16 mouse cellular contexts compared by ENCODE assay signal in genomic region chr14:59942199-59942598, GRCm38 (mm10).
DNase-seq lines count a peak whose midpoint lies in the region; ATAC-seq and TF ChIP-seq lines count a peak whose summit lies in the region.
"Had no signal": no experiment of that assay in that cellular context is flagged by ENCODE, and none has a peak within 500 bp of the region (broad histone marks: within the 10 kb centered on the region; RNA-seq: fewer than 3 reads in every experiment).

No protein-coding gene starts in this region.

- no peaks in the 10 kb centered on the region for H3K9me3 ChIP-seq in lung, postnatal 0 days (ENCODE audit: low read length)
- H3K9me3 ChIP-seq in midbrain, embryonic 11.5 days (ENCODE audit: control insufficient read depth, low read length): no peaks in the 10 kb centered on the region
- H3K9me3 ChIP-seq: G1E; hindbrain, embryonic 13.5 days; liver, embryonic 12.5 days had no signal

- intact Hi-C loops in heart, postnatal 36 days (cut with DNase I): loop anchor here (5.0 kb wide), 1 partner anchor 315 kb away; the partner anchor contains the start of gene Shisa2

- H3K27me3 ChIP-seq in lung, postnatal 0 days (replicated peaks; ENCODE audit: insufficient read depth, low read length): no peaks in the 10 kb centered on the region
- peaks cover 2% of the 10 kb centered on the region; the same call in 1 of the 2 replicates for H3K27me3 ChIP-seq in midbrain, embryonic 11.5 days (ENCODE audit: control insufficient read depth, insufficient read depth, low read length)
- H3K27me3 ChIP-seq: liver, embryonic 12.5 days had no signal

- H3K27ac ChIP-seq in lung, postnatal 0 days (ENCODE audit: low read length): no peak overlapping the region
- H3K27ac ChIP-seq in midbrain, embryonic 11.5 days (ENCODE audit: low read depth, low read length): no peak overlapping the region
- H3K27ac ChIP-seq: hindbrain, embryonic 13.5 days; liver, embryonic 12.5 days had no signal

- no peak overlapping the region for H3K4me2 ChIP-seq in lung, postnatal 0 days (replicated peaks; ENCODE audit: low read depth, low read length)
- H3K4me2 ChIP-seq in midbrain, embryonic 11.5 days: no peak overlapping the region
- H3K4me2 ChIP-seq: hindbrain, embryonic 13.5 days; liver, embryonic 12.5 days had no signal

- H3K36me3 ChIP-seq in lung, postnatal 0 days (ENCODE audit: insufficient read depth, low read length): no peaks in the 10 kb centered on the region
- no peaks in the 10 kb centered on the region for H3K36me3 ChIP-seq in midbrain, embryonic 11.5 days (ENCODE audit: control insufficient read depth, insufficient read depth, low read length)
- H3K36me3 ChIP-seq: G1E; hindbrain, embryonic 13.5 days; liver, embryonic 12.5 days had no signal

- peak; percentile 3 to 13 for DNase-seq in adrenal gland, postnatal 36 days
- DNase-seq in adrenal gland, adult 18-20 months (ENCODE audit: low spot score in 2 of 2): no peak
- peak; percentile 2 to 8 for DNase-seq in heart, adult 18-20 months
- DNase-seq in heart, postnatal 36 days: no peak
- peak; percentile 10 for DNase-seq in lung, postnatal 0 days (ENCODE audit: low spot score)
- DNase-seq in lung, adult 18-20 months: no peak
- DNase-seq in midbrain, embryonic 11.5 days (ENCODE audit: low spot score, missing footprints): no peak
- no peak for DNase-seq in right cerebral cortex, postnatal 14 days
- DNase-seq: cerebellum, adult 9-11 months; forebrain, postnatal 0 days; kidney, adult 8-10 months; thymus, adult 2 months had no signal

- TF ChIP-seq EP300 in lung, postnatal 0 days (IDR thresholded peaks at IDR 0.05): no peak

- H3K9ac ChIP-seq in lung, postnatal 0 days (replicated peaks; ENCODE audit: low read depth): no peak overlapping the region
- H3K9ac ChIP-seq in midbrain, embryonic 11.5 days (ENCODE audit: low read length): no peak overlapping the region
- H3K9ac ChIP-seq: forebrain, postnatal 0 days; hindbrain, embryonic 13.5 days; liver, embryonic 12.5 days had no signal

- no peak for ATAC-seq in lung, postnatal 0 days
- no peak for ATAC-seq in midbrain, embryonic 11.5 days (ENCODE audit: low FRiP score)
- ATAC-seq: inflammation-experienced regulatory T-cells, adult 6 months; liver, embryonic 12.5 days had no signal

- 32% methylated on average over 2 of the region's 2 CpGs for WGBS in lung, postnatal 0 days
- 67% methylated on average over 2 of the region's 2 CpGs for WGBS in midbrain, embryonic 11.5 days

- H3K4me3 ChIP-seq in lung, postnatal 0 days (ENCODE audit: low read depth, low read length): no peak overlapping the region
- no peak overlapping the region for H3K4me3 ChIP-seq in midbrain, embryonic 11.5 days (ENCODE audit: low read depth, low read length)
- H3K4me3 ChIP-seq: hindbrain, embryonic 13.5 days; liver, embryonic 12.5 days had no signal

- TF ChIP-seq CTCF in lung, postnatal 0 days (IDR thresholded peaks at IDR 0.05): no peak

- no peaks in the 10 kb centered on the region for H3K4me1 ChIP-seq in lung, postnatal 0 days (ENCODE audit: insufficient read depth, low read depth, low read length)
- peaks cover 2% of the 10 kb centered on the region; the same call in 1 of the 2 replicates for H3K4me1 ChIP-seq in midbrain, embryonic 11.5 days (ENCODE audit: control insufficient read depth, insufficient read depth, low read length)
- H3K4me1 ChIP-seq: liver, embryonic 12.5 days had no signal

Comparison
In these comparisons a context has a peak if more than half of its experiments do, and no peak if none do; other contexts are left out.
1. DNase-seq: peak in adrenal gland, postnatal 36 days (2 of 2), heart, adult 18-20 months (2 of 2) and lung, postnatal 0 days (single experiment); none in adrenal gland, adult 18-20 months (0 of 2), heart, postnatal 36 days (0 of 2), lung, adult 18-20 months (0 of 2), midbrain, embryonic 11.5 days (single experiment) and right cerebral cortex, postnatal 14 days (single experiment).